Mouse (Mus musculus): ENCODE results near the gene Reps2. TPM values are rescaled to one million over a fixed set of nuclear protein-coding genes. Genes with fewer than 3 reads are reported as not detected.

Reps2 gene
- total and polyA plus RNA-seq, 2 experiments from 2014 or later = 0.07 to 0.42 TPM

- Histone ChIP-seq H3K4me2 (ENCODE audit: low read depth, low read length) (no peak overlapping the region), H3K27ac (ENCODE audit: low read depth) (no peak overlapping the region), H3K4me1 (ENCODE audit: control insufficient read depth, insufficient read depth) (no peaks in the 10 kb centered on the region), H3K36me3 (replicated peaks; ENCODE audit: control insufficient read depth, insufficient read depth, low read length) (no peaks in the 10 kb centered on the region), H3K4me3 (ENCODE audit: low read depth, low read length) (no peak overlapping the region), H3K27me3 (ENCODE audit: control insufficient read depth, insufficient read depth, low read length) (no peaks in the 10 kb centered on the region), H3K9me3 (replicated peaks; ENCODE audit: control insufficient read depth, low read length) (no peaks in the 10 kb centered on the region), H3K9ac (replicated peaks; ENCODE audit: low read depth, low read length) (no peak overlapping the region)
- no peak for ATAC-seq (ENCODE audit: insufficient read depth, low read depth)
- 42% methylated on average over 2 of the region's 3 CpGs for WGBS
- TF ChIP-seq EP300 (IDR thresholded peaks at IDR 0.05; ENCODE audit: low read depth) = no peak
- no peak for TF ChIP-seq CTCF (IDR thresholded peaks at IDR 0.05; ENCODE audit: low read depth)
- no peak for DNase-seq (ENCODE audit: low spot score)
These were observed 215.8 kb downstream of the Reps2 start for GRCm38 (mm10) chrX:162427698-162428097.

GRCm38 (mm10) chrX:162419431-162419830 is 224.0 kb downstream of the Reps2 start:
- Histone ChIP-seq H3K9me3 (replicated peaks; ENCODE audit: control insufficient read depth, low read length) (no peaks in the 10 kb centered on the region), H3K4me3 (ENCODE audit: low read depth, low read length) (no peak overlapping the region), H3K27ac (ENCODE audit: low read depth) (no peak overlapping the region), H3K36me3 (replicated peaks; ENCODE audit: control insufficient read depth, insufficient read depth, low read length) (no peaks in the 10 kb centered on the region), H3K4me1 (ENCODE audit: control insufficient read depth, insufficient read depth) (no peaks in the 10 kb centered on the region), H3K9ac (replicated peaks; ENCODE audit: low read depth, low read length) (no peak overlapping the region), H3K27me3 (ENCODE audit: control insufficient read depth, insufficient read depth, low read length) (no peaks in the 10 kb centered on the region), H3K4me2 (ENCODE audit: low read depth, low read length) (no peak overlapping the region)
- no peak for DNase-seq (ENCODE audit: low spot score)
- no peak for ATAC-seq (ENCODE audit: insufficient read depth, low read depth)
- WGBS = 54% methylated on average over 3 of the region's 3 CpGs
- no peak for TF ChIP-seq EP300 (IDR thresholded peaks at IDR 0.05; ENCODE audit: low read depth)

- whole genome bisulfite sequencing = 80% methylated on average over 2 of the region's 2 CpGs
- Histone ChIP-seq H3K4me2 (ENCODE audit: low read depth, low read length) (no peak overlapping the region), H3K36me3 (replicated peaks; ENCODE audit: control insufficient read depth, insufficient read depth, low read length) (no peaks in the 10 kb centered on the region), H3K4me3 (ENCODE audit: low read depth, low read length) (no peak overlapping the region), H3K9ac (replicated peaks; ENCODE audit: low read depth, low read length) (no peak overlapping the region), H3K4me1 (ENCODE audit: control insufficient read depth, insufficient read depth) (no peaks in the 10 kb centered on the region), H3K27ac (ENCODE audit: low read depth) (no peak overlapping the region), H3K27me3 (ENCODE audit: control insufficient read depth, insufficient read depth, low read length) (no peaks in the 10 kb centered on the region), H3K9me3 (replicated peaks; ENCODE audit: control insufficient read depth, low read length) (no peaks in the 10 kb centered on the region)
- DNase-seq (ENCODE audit: low spot score) = no peak
- TF ChIP-seq CTCF (IDR thresholded peaks at IDR 0.05; ENCODE audit: low read depth) (no peak), EP300 (IDR thresholded peaks at IDR 0.05; ENCODE audit: low read depth) (no peak)
- no peak for ATAC-seq (ENCODE audit: insufficient read depth, low read depth)
These were observed 230.3 kb downstream of the Reps2 start for GRCm38 (mm10) chrX:162413124-162413523.

GRCm38 (mm10) chrX:162407291-162407690 is 236.2 kb downstream of the Reps2 start:
- whole genome bisulfite sequencing = 87% methylated on average over 4 of the region's 4 CpGs
- Histone ChIP-seq H3K9ac (replicated peaks; ENCODE audit: low read depth, low read length) (no peak overlapping the region), H3K4me1 (ENCODE audit: control insufficient read depth, insufficient read depth) (no peaks in the 10 kb centered on the region), H3K27ac (ENCODE audit: low read depth) (no peak overlapping the region), H3K4me3 (ENCODE audit: low read depth, low read length) (no peak overlapping the region), H3K4me2 (ENCODE audit: low read depth, low read length) (no peak overlapping the region), H3K36me3 (replicated peaks; ENCODE audit: control insufficient read depth, insufficient read depth, low read length) (no peaks in the 10 kb centered on the region), H3K9me3 (replicated peaks; ENCODE audit: control insufficient read depth, low read length) (no peaks in the 10 kb centered on the region), H3K27me3 (ENCODE audit: control insufficient read depth, insufficient read depth, low read length) (no peaks in the 10 kb centered on the region)
- ATAC-seq (ENCODE audit: insufficient read depth, low read depth) (no peak), DNase-seq (ENCODE audit: low spot score) (no peak)
- TF ChIP-seq CTCF (IDR thresholded peaks at IDR 0.05; ENCODE audit: low read depth) (no peak), EP300 (IDR thresholded peaks at IDR 0.05; ENCODE audit: low read depth) (no peak)

- WGBS = 69% methylated on average over 3 of the region's 3 CpGs
- no peak for TF ChIP-seq EP300 (IDR thresholded peaks at IDR 0.05; ENCODE audit: low read depth)
- no peak for TF ChIP-seq CTCF (IDR thresholded peaks at IDR 0.05; ENCODE audit: low read depth)
- H3K4me1 ChIP-seq (ENCODE audit: control insufficient read depth, insufficient read depth) = no peaks in the 10 kb centered on the region
- no peaks in the 10 kb centered on the region for H3K36me3 ChIP-seq (replicated peaks; ENCODE audit: control insufficient read depth, insufficient read depth, low read length)
- no peak for ATAC-seq (ENCODE audit: insufficient read depth, low read depth)
- H3K27me3 ChIP-seq (ENCODE audit: control insufficient read depth, insufficient read depth, low read length) = no peaks in the 10 kb centered on the region
- no peak overlapping the region for H3K4me2 ChIP-seq (ENCODE audit: low read depth, low read length)
- no peak overlapping the region for H3K9ac ChIP-seq (replicated peaks; ENCODE audit: low read depth, low read length)
- DNase-seq (ENCODE audit: low spot score) = no peak
- H3K9me3 ChIP-seq (replicated peaks; ENCODE audit: control insufficient read depth, low read length) = no peaks in the 10 kb centered on the region
- no peak overlapping the region for H3K4me3 ChIP-seq (ENCODE audit: low read depth, low read length)
- H3K27ac ChIP-seq (ENCODE audit: low read depth) = no peak overlapping the region
These were observed 241.0 kb downstream of the Reps2 start for GRCm38 (mm10) chrX:162402487-162402886.

GRCm38 (mm10) chrX:162380730-162381129 is 262.7 kb downstream of the Reps2 start:
- no peak for DNase-seq (ENCODE audit: low spot score)
- H3K4me2 ChIP-seq (ENCODE audit: low read depth, low read length) = no peak overlapping the region
- 79% methylated on average over 1 of the region's 1 CpGs for WGBS

More at GRCm38 (mm10) chrX:162380730-162381129, 262.7 kb downstream of the Reps2 start:
- ATAC-seq (ENCODE audit: insufficient read depth, low read depth) = no peak
- Histone ChIP-seq H3K27me3 (ENCODE audit: control insufficient read depth, insufficient read depth, low read length) (no peaks in the 10 kb centered on the region), H3K9ac (replicated peaks; ENCODE audit: low read depth, low read length) (no peak overlapping the region), H3K4me3 (ENCODE audit: low read depth, low read length) (no peak overlapping the region), H3K27ac (ENCODE audit: low read depth) (no peak overlapping the region), H3K9me3 (replicated peaks; ENCODE audit: control insufficient read depth, low read length) (no peaks in the 10 kb centered on the region), H3K4me1 (ENCODE audit: control insufficient read depth, insufficient read depth) (no peaks in the 10 kb centered on the region), H3K36me3 (replicated peaks; ENCODE audit: control insufficient read depth, insufficient read depth, low read length) (no peaks in the 10 kb centered on the region)
- TF ChIP-seq EP300 (IDR thresholded peaks at IDR 0.05; ENCODE audit: low read depth) (no peak), CTCF (IDR thresholded peaks at IDR 0.05; ENCODE audit: low read depth) (no peak)

Data from heart, postnatal 0 days (tissue).